8 mouse cellular contexts compared by ENCODE assay signal in the genomic region with DNA sequence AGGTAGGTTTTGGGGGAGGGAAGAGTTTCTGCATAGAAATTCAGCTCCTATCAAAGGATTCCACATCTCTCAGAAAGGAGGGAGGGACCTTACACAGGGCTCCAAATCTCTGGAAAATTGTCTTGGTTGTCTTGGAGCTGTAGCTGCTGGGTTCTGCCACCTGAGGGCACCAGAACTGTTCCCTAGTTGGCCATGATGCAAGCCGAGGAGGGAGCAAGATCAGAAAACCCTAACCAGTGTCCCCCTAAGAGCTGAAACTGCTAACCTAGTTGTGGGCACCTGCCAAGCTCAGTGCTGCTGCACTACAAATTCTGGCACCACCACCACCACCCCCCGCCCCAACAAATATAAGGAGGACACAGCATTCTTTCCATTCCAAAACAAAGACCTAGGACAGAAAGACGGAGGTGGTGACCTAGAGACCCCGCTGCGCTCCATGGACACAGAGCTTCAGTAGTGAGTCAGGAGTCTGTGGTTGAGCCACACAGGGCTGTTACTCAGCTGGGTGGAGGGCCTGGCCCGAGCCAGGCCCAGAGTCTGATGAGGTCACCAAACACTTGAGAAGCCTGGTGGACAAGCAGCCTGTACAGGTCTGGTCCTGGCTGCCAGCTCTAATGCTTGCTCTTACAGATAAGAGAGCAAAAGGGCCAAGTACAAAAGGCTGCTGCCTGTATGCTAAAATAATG. TPM values are rescaled to one million over a fixed set of nuclear protein-coding genes. Genes with fewer than 3 reads are reported as not detected.
A peak's percentile ranks its signal among the peaks of the same experiment; 100 is the strongest.
DNase-seq lines count a peak whose midpoint lies in the region; ATAC-seq and TF ChIP-seq lines count a peak whose summit lies in the region.

No protein-coding gene starts in this region.

- peaks cover 31% of the 10 kb centered on the region for H3K36me3 ChIP-seq in ES-Bruce4 (ENCODE audit: control insufficient read depth, insufficient read depth, low read length, poor library complexity, severe bottlenecking)
- H3K36me3 ChIP-seq in heart, embryonic 12.5 days: peaks cover 82% of the 10 kb centered on the region
- peaks cover 62% of the 10 kb centered on the region for H3K36me3 ChIP-seq in kidney, embryonic 14.5 days (ENCODE audit: control insufficient read depth, insufficient read depth, low read length)
- H3K36me3 ChIP-seq in limb, embryonic 13.5 days: peaks cover 71% of the 10 kb centered on the region
- peaks cover 30% of the 10 kb centered on the region for H3K36me3 ChIP-seq in neural tube, embryonic 14.5 days (ENCODE audit: control insufficient read depth, insufficient read depth, low read length)

- no peak overlapping the region for H3K4me3 ChIP-seq in ES-Bruce4 (ENCODE audit: low read depth, low read length)
- no peak overlapping the region for H3K4me3 ChIP-seq in embryonic fibroblast, embryonic 13.5 days (ENCODE audit: insufficient read depth, low read length)
- no peak overlapping the region for H3K4me3 ChIP-seq in heart, embryonic 12.5 days
- H3K4me3 ChIP-seq in kidney, embryonic 14.5 days (ENCODE audit: low read length): no peak overlapping the region
- no peak overlapping the region for H3K4me3 ChIP-seq in limb, embryonic 13.5 days
- no peak overlapping the region for H3K4me3 ChIP-seq in neural tube, embryonic 14.5 days (ENCODE audit: low read depth, low read length)

- H3K9me3 ChIP-seq in ES-Bruce4 (replicated peaks; ENCODE audit: control insufficient read depth, insufficient read depth, low read length, poor library complexity, severe bottlenecking): no peaks in the 10 kb centered on the region
- no peaks in the 10 kb centered on the region for H3K9me3 ChIP-seq in heart, embryonic 12.5 days (replicated peaks)
- no peaks in the 10 kb centered on the region for H3K9me3 ChIP-seq in kidney, embryonic 14.5 days (ENCODE audit: control insufficient read depth, low read length)
- no peaks in the 10 kb centered on the region for H3K9me3 ChIP-seq in limb, embryonic 13.5 days
- no peaks in the 10 kb centered on the region for H3K9me3 ChIP-seq in neural tube, embryonic 14.5 days (ENCODE audit: control insufficient read depth, low read length)

- H3K27me3 ChIP-seq in ES-Bruce4 (ENCODE audit: control insufficient read depth, insufficient read depth, low read length, poor library complexity, severe bottlenecking): no peaks in the 10 kb centered on the region
- H3K27me3 ChIP-seq in heart, embryonic 12.5 days (replicated peaks): no peaks in the 10 kb centered on the region
- no peaks in the 10 kb centered on the region for H3K27me3 ChIP-seq in kidney, embryonic 14.5 days (ENCODE audit: control insufficient read depth, insufficient read depth, low read length)
- no peaks in the 10 kb centered on the region for H3K27me3 ChIP-seq in limb, embryonic 13.5 days
- no peaks in the 10 kb centered on the region for H3K27me3 ChIP-seq in neural tube, embryonic 14.5 days (ENCODE audit: control insufficient read depth, insufficient read depth, low read length)

- peaks cover 3% of the 10 kb centered on the region for H3K4me1 ChIP-seq in ES-Bruce4 (ENCODE audit: control insufficient read depth, insufficient read depth, low read length)
- H3K4me1 ChIP-seq in embryonic fibroblast, embryonic 13.5 days (ENCODE audit: control insufficient read depth, insufficient read depth, low read length): peaks cover 15% of the 10 kb centered on the region
- peaks cover 66% of the 10 kb centered on the region for H3K4me1 ChIP-seq in heart, embryonic 12.5 days (replicated peaks)
- H3K4me1 ChIP-seq in kidney, embryonic 14.5 days (ENCODE audit: control insufficient read depth, insufficient read depth, low read length): no peaks in the 10 kb centered on the region
- peaks cover 52% of the 10 kb centered on the region for H3K4me1 ChIP-seq in limb, embryonic 13.5 days
- H3K4me1 ChIP-seq in neural tube, embryonic 14.5 days (ENCODE audit: control insufficient read depth, insufficient read depth, low read length): no peaks in the 10 kb centered on the region

- 22% methylated on average over 6 of the region's 6 CpGs for WGBS in heart, embryonic 12.5 days
- 65% methylated on average over 6 of the region's 6 CpGs for WGBS in kidney, embryonic 14.5 days
- WGBS in limb, embryonic 13.5 days: 62% methylated on average over 6 of the region's 6 CpGs
- 65% methylated on average over 6 of the region's 6 CpGs for WGBS in neural tube, embryonic 14.5 days

- TF ChIP-seq CTCF in ES-Bruce4 (IDR thresholded peaks at IDR 0.05; ENCODE audit: low read depth, low read length): peak; percentile 72
- peak; percentile 69; the same call in 1 of the 2 replicates for TF ChIP-seq CTCF in embryonic fibroblast, embryonic 13.5 days (IDR thresholded peaks at IDR 0.05; ENCODE audit: borderline replicate concordance, insufficient read depth, low read length)

- ATAC-seq in heart, embryonic 12.5 days (ENCODE audit: insufficient number of reproducible peaks, low FRiP score): peak; percentile 80
- 0 out of 2 replicates have a peak, but pooled peaks have one; percentile 30 for ATAC-seq in kidney, embryonic 14.5 days (ENCODE audit: low FRiP score, low TSS enrichment)
- ATAC-seq in limb, embryonic 13.5 days (ENCODE audit: low FRiP score, low read depth): peak; percentile 35
- ATAC-seq in neural tube, embryonic 14.5 days (ENCODE audit: low read depth): peak; percentile 39; the same call in 1 of the 2 replicates

- 0 out of 2 replicates have a peak overlapping the region, but pooled peaks have one; percentile 10 for H3K9ac ChIP-seq in ES-Bruce4 (ENCODE audit: low read depth, poor library complexity, severe bottlenecking)
- H3K9ac ChIP-seq in heart, embryonic 12.5 days: peak overlapping the region; percentile 1
- H3K9ac ChIP-seq in kidney, embryonic 14.5 days (ENCODE audit: low read depth, low read length): no peak overlapping the region
- H3K9ac ChIP-seq in limb, embryonic 13.5 days: no peak overlapping the region
- H3K9ac ChIP-seq in neural tube, embryonic 14.5 days (replicated peaks; ENCODE audit: low read depth, low read length): no peak overlapping the region

- H3K27ac ChIP-seq in ES-Bruce4 (ENCODE audit: insufficient read depth, low read length): peak overlapping the region; percentile 10; the same call in 1 of the 2 replicates
- peak overlapping the region; percentile 91 for H3K27ac ChIP-seq in embryonic fibroblast, embryonic 13.5 days (ENCODE audit: insufficient read depth, low read length)
- H3K27ac ChIP-seq in heart, embryonic 12.5 days (ENCODE audit: poor library complexity, severe bottlenecking): peak overlapping the region; percentile 92
- H3K27ac ChIP-seq in kidney, embryonic 14.5 days (ENCODE audit: low read depth, low read length): no peak overlapping the region
- peak overlapping the region; percentile 66; the same call in 1 of the 2 replicates for H3K27ac ChIP-seq in limb, embryonic 13.5 days
- H3K27ac ChIP-seq in neural tube, embryonic 14.5 days (ENCODE audit: low read depth, low read length): no peak overlapping the region

- no peak for TF ChIP-seq POLR2A in ES-Bruce4 (IDR thresholded peaks at IDR 0.05; ENCODE audit: insufficient read depth, low read length)
- no peak for TF ChIP-seq POLR2A in embryonic fibroblast, embryonic 13.5 days (IDR thresholded peaks at IDR 0.05; ENCODE audit: low read depth, low read length)

- no peak for TF ChIP-seq EP300 in ES-Bruce4 (IDR thresholded peaks at IDR 0.05; ENCODE audit: insufficient read depth, low read depth, low read length)

- DNase-seq in adrenal gland, postnatal 25 days: peak; percentile 57
- no peak for DNase-seq in thymus, postnatal 14 days

- H3K4me2 ChIP-seq in heart, embryonic 12.5 days: peak overlapping the region; percentile 29
- no peak overlapping the region for H3K4me2 ChIP-seq in kidney, embryonic 14.5 days (replicated peaks; ENCODE audit: low read depth, low read length)
- H3K4me2 ChIP-seq in limb, embryonic 13.5 days (replicated peaks): no peak overlapping the region
- no peak overlapping the region for H3K4me2 ChIP-seq in neural tube, embryonic 14.5 days (ENCODE audit: low read depth, low read length)

RNA-seq across cellular contexts. Expression of a gene that starts 31.9 kb away (rescaled TPM):
- polyA plus RNA-seq in ES-Bruce4 (2011; ENCODE audit: insufficient read depth, insufficient read length, low read depth, missing spikeins): 181 and 185 TPM in 2 replicates
- 85.6 and 98.2 TPM in 2 replicates for total RNA-seq in adrenal gland, postnatal 25 days (2021)
- 92.1 and 102 TPM in 2 replicates for polyA plus RNA-seq in embryonic fibroblast, embryonic 13.5 days (2011; ENCODE audit: insufficient read length, low read depth, missing spikeins)
- polyA plus RNA-seq in heart, embryonic 12.5 days (2016; fragmentation: Nextera tagmentation; extraction: Ambion mirVana): 191 TPM in 2 replicates
- polyA plus RNA-seq in kidney, embryonic 14.5 days (2014; fragmentation: Nextera tagmentation; extraction: Ambion mirVana): 153 and 164 TPM in 2 replicates
- 153 and 163 TPM in 2 replicates for polyA plus RNA-seq in limb, embryonic 13.5 days (2015; fragmentation: Nextera tagmentation; extraction: Ambion mirVana)
- 123 and 138 TPM in 2 replicates for polyA plus RNA-seq in neural tube, embryonic 14.5 days (2014; fragmentation: Nextera tagmentation; extraction: Ambion mirVana)

Comparison
In these comparisons a context has a peak if more than half of its experiments do, and no peak if none do; other contexts are left out.
1. H3K27ac ChIP-seq: peak in ES-Bruce4 (single experiment), embryonic fibroblast, embryonic 13.5 days (single experiment), heart, embryonic 12.5 days (single experiment) and limb, embryonic 13.5 days (single experiment); none in kidney, embryonic 14.5 days (single experiment) and neural tube, embryonic 14.5 days (single experiment).
2. H3K9ac ChIP-seq: peak in ES-Bruce4 (single experiment) and heart, embryonic 12.5 days (single experiment); none in kidney, embryonic 14.5 days (single experiment), limb, embryonic 13.5 days (single experiment) and neural tube, embryonic 14.5 days (single experiment).
3. ATAC-seq: peak in every context shown above with its lines; median percentile 80 in heart, embryonic 12.5 days; 39 in neural tube, embryonic 14.5 days; 35 in limb, embryonic 13.5 days; 30 in kidney, embryonic 14.5 days.